Mouse (Mus musculus) liver, adult 2 months (tissue): ENCODE results near the gene Prelid1.

Experiments used
- CTCF ChIP-seq: fragments of 200-500 bp; IDR thresholded peaks from 2 replicates; pipeline ENCODE4 v1.5.1; 2011; ENCODE audit warnings: low read depth, low read length, control low read depth
- POLR2A ChIP-seq: fragments of 200-500 bp; IDR thresholded peaks from 2 replicates; pipeline ENCODE4 v1.6.1; 2011; ENCODE audit warnings: low read length, control low read depth; ENCODE audit not compliant: insufficient read depth; ENCODE audit errors: extremely low read depth

- TF ChIP-seq CTCF (no peak), POLR2A (no peak)
These were observed 5.3 kb upstream of the Prelid1 start for GRCm38 (mm10) chr13:55314891-55315412.
